Mouse (Mus musculus): ENCODE results near the gene Zfp658.

GRCm38 (mm10) chr7:43608316-43608824 is 46.3 kb downstream of the Zfp658 start:
- no peak for TF ChIP-seq CTCF (IDR thresholded peaks at IDR 0.05; ENCODE audit: low read depth, low read length)
- no peak for TF ChIP-seq GATA1 (IDR thresholded peaks at IDR 0.05; ENCODE audit: borderline replicate concordance, low read length)
- no peak for TF ChIP-seq TAL1 (conservative IDR thresholded peaks at IDR 0.05; ENCODE audit: low read depth, low read length)
